Mouse (Mus musculus) 3T3-L1 (cell line): Measurements from ENCODE around the gene Pym1.

ENCODE experiments used
- DNase-seq: peaks from one replicate; pipeline ENCODE4 v3.0.0-alpha.2; 2015; ENCODE audit warnings: low read depth, low spot score

Gene Pym1

DNA sequence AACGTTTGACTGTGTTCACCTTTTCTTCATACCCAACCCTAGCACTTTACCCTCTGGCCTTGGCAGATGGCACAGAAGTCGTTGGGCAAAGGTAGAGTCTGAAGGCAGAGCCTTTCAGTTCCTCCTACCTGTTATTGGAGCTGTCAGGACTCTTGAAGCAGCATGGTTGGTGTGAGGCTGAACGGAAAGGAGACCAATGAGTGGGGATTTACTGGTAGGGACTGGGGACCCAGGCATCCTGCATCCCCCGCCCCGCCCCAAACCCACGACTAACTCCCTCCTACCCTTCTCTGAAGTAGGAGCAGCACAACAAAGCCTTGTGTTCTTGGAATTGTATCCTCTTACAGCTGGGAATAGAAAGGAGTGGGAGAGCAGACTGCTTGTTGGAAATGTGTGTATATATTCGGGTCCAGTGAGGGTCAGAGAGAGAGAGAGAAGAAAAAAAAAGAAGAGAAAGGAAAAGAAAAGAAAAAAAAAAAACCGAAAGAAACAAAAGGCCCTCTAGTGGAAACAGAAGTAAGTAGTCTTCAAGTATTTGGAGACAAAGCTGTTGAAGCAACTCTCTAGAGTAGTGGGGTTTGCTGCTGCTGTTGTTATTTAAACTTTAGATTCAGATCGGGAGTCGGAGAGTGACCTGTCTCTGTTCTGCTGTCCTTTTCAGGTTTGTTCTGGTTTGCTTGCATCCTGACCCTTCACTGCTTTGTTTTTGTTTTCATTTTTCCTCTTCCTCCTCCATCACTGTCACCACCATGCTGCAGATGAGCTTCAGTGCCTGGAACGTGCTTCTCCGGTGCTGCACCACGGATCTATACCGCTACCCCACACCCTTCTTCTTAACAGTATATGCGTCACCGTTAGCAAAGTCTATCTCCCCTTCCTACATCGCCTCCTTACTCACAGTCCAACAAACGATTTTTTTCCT lies 2.7 kb upstream of the Pym1 start, which contains the start of gene Dgka:
Dgka (minus strand) TSS at position 176 of the 922 bp plus-strand sequence.
- DNase-seq = peak; percentile 56

DNA sequence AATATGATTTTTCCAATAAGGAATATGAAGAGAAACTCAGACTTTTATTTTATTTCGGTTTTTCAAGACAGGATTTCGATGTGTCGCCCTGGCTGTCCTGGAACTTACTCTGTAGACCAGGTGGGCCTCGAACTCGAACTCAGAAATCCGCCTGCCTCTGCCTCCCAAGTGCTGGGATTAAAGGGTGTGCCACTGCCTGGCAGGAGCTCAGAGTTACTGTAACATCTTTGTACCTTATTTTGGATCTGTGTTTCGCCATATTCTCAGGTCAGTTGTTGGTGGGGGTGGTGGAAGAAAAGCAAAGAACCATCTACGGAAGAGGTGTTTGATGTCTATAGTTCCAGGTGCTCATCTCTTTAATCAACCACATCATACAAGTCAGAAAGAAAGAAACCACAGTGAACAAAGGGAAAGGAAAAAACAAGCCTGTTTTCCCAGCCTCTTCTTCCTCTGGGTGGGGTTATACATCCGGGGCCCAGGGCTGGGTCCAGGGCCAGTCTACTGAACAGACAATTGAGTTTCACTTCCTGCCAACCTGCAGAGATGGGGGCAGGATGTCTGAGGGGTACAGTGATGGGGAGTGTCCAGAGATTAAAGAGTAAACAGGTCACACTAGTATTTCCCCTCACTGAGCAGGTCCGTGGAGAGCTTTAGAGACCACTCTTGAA lies 1.6 kb upstream of the Pym1 start:
- DNase-seq = no peak

DNA sequence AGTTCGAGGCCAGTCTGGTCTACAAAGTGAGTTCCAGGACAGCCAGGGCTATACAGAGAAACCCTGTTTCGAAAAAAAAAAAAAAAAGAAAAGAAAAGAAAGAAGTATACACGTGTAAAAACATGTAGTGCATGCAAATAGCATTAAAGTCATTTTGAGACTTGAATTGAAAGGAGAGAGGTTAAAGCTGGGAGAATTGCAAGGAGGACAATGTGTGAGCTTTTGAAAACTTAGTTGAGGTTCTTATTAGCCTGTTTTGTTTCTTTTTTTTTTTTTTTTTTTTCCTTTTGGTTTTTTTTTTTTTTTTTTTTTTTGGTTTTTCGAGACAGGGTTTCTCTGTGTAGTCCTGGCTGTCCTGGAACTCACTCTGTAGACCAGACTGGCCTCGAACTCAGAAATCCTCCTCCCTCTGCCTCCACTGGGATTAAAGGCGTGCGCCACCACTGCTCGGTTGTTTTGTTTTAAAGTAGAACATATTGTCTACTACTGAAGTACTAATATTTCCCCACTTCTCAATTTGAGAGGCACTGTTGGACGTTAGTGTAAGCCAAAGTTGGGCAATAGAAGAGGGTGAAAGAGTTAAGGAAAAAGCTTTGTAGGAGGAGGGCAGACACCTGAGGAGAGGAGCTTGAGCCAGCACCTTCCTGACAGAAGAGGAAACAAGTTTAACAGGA lies 580 bp upstream of the Pym1 start:
- DNase-seq = no peak

DNA sequence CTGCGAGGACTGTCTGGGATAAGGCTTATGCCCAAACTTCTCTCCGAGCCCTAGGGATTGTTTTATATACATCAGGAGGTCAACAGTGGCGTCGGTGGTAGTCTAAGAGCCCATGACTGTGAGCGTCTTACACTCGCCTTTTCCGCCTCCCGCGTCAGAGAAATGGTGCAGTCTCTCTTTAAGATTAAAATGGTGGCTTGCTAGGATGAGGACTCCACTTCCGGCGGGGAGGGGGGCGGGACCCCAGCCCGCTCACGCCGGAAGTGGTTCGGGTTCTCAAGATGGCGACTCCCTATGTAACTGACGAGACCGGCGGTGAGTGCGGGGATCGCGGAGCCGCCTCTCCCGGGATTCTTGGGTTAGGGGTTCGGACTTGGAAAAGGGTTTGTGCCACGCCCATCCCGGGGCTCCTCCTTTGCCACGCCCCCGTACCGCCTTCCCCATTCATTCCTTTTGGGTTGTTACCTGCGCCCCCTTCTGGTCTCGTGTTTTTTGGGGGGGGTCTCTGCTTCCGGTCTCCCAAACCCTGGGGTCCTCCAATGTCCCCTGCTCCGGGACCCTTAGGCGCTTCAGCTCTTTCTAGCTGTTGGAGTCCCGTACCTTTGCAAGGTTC lies 669 bp downstream of the Pym1 start:
- peak; percentile 90 for DNase-seq

DNA sequence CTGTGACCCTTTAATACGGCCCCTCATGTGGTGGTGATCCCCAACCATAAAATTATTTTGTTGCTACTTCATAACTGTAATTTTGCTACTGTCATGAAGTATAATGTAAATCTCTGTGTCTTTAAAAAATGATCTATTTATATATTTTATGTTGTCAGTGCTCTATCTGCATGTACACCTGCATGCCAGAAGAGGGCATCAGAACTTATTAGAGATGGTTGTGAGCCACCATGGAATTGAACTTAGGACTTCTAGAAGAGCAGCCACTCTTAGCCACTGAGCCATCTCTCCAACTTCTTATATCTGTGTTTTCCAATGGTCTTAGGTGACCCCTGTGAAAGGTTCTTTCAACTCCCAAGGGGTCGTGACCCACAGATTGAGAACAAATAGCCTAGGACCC lies 25.2 kb downstream of the Pym1 start:
- DNase-seq = peak; percentile 53

DNA sequence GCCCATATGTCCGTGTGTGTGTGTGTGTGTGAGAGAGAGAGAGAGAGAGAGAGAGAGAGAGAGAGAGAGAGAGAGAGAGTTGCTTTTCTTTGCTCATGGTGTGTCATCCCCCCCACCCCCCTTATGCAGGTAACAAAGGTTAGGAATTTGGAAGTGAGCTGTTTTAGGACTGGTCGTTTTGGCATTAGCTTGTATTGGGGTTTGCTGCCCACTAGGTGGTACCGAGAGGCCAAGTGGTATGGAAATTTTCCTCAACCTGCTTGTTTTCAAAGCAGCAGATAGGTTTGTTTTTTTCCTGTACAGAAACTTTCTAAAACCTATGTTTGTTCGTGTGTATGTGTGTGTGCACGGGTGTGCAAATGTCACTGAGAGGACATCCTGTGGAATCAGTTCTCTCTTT lies 26.0 kb downstream of the Pym1 start:
- DNase-seq = peak; percentile 65

DNA sequence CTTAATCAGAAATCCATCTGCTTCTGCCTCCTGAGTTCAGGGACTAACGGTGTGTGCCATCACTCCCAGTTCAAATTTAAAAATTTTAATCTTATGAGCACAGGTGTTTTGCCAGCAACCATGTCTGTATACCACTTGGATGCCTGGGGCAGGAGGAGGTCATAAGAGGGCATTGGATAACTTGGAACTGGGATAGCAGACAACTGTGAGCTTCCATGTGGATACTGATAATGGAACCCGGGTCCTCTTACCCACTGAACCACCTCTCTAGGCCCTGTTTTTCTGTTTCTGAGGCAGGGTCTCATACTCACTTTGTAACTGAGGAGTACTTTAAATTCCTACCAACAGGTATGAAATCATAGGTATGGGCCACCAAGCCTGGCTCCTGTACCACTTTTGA lies 30.8 kb downstream of the Pym1 start:
- no peak for DNase-seq

DNA sequence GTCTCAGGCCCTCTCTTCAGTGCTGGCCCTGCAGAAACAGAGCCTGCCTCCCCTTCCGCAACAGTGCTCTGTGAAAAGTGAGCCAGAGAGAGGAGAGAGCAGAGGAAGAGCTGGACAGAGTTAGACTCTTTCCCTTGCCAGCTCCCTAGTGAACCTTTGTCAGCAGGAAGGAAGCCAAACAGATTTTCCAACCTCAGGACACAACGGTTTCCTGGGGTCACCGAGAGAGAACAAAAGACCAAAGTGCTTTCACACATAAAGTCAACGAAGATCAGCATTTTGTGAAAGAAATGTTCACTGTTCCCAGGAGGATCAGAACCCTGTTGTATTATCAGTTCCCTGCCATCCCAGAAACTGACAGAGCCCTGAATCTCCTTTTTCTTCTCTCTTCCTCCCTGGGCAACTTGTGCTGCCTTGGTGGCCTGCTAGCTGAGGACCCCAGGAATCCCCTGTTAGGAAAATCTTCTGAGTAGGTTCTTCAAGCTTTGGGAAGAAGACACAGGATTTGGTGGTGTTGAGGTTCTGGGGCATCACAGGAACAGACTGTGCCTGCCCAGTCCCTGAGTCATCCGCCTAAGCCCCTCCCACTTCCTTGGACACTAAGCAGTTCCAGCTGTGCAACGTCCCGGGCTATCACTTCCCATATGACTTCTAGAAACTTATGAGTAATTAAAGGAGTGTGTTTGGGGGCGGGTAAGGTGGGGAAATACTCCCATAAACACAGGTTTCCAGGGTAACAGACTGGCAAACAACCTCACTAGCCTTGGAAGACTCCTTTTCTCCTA lies 31.5 kb downstream of the Pym1 start:
- peak; percentile 99 for DNase-seq

DNA sequence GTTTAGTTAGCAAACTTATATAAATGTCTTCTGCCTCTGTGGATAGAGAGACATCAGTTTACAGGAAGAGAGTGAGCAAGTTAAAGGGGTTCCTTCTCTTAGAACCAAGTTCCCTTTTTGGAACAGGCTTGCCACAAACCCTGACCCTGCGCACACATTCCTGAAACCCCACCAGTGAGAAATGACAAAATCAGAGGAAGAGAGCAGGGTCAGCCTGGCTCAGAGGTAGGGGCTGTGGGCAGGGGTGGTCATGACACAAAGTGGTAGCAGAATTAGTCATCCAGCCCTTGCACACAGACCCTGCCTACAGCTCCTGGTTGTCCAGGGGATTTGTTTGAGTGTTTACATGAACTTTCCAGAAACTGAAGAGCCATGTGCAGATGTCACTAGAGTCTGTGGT lies 32.5 kb downstream of the Pym1 start:
- DNase-seq = peak; percentile 42

DNA sequence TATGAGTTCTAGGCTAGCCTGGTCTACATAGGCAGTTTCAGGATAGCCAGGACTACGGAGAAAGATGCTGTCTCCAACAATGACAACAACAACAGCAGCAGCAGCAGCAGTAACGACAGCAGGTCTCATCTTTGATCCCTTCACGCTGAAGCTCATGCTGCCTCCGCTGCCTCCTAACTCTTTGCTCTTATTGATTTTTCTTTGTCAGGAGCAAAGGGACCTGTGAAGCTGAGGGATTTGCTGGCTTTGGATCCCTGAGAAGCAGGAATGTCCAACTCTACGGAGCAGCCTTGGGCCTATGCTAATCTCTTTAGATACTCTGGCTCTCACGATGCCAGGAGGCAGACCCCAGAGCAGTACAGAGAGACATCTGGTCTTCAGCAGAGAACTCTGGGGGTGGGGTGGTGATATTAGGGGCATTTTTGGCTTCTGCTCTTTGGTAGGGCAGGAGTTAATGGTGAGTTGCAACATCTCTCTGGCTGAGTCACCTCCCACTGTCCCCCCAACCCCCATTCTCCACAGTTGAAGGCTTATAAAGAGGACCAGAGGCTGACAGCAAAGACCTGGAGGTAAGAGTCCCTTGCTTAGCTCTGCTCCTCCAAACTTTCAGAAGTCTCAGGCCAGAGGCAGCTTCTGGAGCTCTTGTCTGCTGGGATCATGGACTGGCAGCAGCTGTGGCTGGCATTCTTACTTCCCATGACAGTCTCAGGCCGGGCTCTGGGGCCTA lies 42.9 kb downstream of the Pym1 start, which contains the start of gene Mmp19:
Mmp19 (plus strand) TSS at position 513 of the 727 bp plus-strand sequence.
- peak; percentile 77 for DNase-seq

DNA sequence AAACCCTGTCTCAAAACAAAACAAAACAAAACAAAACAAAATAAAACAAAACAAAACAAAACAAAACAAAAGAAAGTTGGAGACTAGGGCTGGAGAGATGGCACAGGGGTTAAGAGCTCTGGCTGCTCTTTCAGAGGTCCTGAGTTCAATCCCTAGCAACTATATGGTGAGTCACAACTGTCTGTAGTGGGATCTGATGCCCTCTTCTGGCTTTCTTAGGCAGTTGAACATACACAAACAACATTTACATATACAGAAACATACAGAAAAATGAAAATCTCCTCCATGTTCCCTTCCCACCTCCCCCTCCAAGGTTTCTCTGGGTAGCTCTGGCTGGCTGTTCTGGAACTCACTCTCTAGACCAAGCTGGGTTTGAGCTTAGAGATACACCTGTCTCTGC lies 44.4 kb downstream of the Pym1 start:
- DNase-seq = peak; percentile 43

DNA sequence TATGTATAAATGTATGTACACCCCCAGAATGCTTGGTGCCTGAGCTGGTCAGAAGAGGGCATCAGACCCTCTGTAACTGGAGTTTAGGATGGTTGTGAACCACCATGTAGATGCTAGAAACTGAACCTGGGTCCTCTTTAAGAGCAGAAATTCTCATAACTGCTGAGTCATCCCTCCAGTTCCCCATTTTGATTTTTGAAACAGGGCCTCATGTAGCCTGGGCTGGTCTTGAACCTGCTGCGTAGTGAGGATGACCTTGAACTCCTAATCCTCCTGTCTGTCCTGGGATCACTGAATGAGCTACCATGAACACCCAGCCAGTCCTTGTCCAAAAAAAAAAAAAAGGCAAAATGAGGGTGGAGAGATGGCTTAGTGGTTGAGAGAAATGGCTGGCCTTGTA lies 45.6 kb downstream of the Pym1 start:
- no peak for DNase-seq

DNA sequence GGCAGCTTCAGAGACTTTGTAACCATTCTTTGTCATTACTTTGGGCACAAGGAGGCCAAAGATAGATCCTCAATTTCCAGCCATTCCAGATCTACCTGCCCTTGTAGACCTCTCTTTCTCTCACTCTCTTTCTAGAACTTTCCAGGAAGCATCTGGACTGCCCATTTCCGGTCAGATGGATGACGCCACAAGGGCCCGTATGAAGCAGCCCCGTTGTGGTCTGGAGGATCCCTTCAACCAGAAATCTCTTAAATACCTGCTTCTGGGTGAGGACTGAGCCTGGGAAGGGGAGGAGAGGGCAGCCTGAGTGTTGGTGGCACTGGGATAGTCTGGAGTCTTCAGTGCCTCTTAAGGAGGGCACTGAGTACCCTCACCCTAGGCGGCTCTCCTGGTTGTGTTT lies 46.7 kb downstream of the Pym1 start:
- no peak for DNase-seq

DNA sequence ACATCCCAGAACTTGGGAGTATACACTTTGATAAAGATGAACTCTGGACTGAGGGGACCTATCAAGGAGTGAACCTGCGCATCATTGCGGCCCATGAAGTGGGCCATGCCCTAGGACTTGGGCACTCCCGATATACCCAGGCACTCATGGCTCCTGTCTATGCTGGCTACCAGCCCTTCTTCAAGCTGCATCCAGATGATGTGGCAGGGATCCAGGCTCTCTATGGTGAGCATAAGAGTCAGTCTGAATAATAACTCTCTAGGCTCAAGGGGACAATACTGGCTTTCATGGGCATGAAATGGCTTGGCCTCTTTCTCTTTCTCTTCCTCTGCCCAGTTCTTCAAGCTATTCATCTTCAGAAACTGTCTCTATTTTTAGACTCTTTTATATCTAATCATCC lies 47.9 kb downstream of the Pym1 start:
- no peak for DNase-seq

DNA sequence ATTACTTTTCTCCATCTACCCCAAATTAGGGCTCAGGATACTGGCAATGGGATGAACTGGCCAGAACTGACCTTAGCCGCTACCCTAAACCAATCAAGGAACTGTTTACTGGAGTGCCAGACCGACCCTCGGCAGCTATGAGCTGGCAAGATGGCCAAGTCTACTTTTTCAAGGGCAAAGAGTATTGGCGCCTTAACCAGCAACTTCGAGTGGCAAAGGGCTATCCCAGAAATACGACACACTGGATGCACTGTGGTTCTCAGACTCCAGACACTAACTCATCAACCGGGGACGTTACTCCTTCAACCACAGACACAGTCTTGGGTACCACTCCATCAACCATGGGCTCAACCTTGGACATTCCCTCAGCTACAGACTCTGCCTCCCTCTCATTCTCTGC lies 51.0 kb downstream of the Pym1 start:
- DNase-seq = no peak

DNA sequence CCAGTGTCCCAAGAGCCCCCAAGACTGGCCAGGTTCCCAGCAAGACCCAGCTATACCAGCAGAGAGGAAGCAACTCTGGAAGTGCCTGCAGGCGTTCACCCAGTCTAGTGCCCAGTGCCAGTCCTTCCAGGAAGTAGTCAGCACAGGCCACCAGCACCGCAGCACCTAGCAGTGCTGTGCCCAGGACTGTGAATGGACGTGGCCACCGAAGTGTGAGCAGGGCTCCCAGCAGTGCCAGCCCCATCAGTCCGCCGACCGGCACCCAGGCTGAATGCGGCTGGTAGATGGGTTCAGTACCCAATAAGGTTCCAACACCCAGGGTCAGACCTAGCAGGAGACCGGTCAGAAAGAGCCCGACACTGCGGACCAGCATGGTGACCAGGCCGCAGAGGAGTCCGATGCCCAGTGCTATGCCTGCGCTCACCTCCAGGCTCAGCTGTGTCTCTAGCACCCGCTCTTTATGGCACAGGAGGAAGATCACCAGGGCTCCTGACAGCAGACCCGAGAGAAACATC lies 54.3 kb downstream of the Pym1 start:
- no peak for DNase-seq

DNA sequence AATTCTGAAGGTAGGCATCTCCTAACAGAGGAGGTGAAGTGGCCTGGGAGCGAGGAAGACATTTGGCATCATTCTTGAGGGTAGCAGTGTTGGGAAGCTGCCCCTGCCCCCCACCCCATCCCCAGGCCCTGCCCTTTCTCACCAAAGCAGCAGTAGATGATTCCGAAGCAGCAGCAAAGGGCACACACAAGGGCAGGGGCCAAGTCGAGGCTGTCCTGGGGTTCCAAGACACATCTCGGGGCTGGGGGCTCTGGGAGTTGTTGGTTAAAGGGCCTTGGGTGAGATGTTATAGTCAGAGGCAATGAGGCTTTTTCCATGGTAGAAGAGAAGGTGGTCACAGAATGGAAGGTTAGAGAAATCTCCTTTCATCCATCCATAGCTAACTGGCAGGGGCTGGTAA lies 55.3 kb downstream of the Pym1 start:
- DNase-seq = no peak

DNA sequence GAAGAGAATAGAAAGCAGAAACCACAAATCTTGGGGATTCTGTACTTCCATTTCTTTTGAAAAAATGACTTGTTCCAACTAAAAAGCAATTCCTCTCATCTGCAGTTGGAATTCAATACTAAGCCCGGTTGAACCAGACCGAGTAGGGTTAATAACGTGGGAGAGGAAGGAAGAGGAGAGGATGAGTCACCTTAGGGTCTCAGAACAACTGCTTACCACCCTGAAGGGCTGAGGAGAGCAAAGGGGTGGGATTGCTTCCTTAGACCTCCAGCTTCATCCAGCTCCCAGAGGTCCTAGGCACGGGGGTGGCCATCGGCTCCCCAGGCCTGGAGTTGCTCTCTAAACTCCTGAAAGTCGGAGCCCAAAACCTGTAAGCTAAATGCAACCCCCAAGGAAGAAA lies 55.7 kb downstream of the Pym1 start:
- no peak for DNase-seq

DNA sequence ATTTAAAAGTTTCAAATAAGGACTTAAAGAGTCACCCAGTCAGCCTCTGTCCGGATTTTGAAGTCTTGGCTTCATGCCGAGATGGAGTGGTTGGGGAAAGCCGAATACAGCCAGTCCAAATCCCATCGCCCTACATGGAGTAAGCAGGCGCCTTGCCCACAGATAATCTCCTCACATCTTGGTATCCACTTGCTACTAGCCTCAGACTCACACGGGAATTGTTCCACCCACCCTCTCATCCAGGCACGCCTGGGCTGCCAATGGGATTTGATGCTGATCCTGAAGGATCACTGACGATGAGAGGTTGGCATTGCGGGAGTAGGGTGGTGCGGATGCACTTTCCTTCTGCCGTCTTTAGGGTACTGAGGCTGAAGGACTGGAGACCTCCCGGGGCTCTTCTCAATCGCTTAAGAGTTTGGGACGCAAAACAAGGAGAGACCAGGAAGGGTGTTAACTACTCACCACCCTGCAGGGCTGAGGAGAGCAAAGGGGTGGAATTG lies 56.1 kb downstream of the Pym1 start, which contains the start of gene Dnajc14:
Dnajc14 (plus strand) TSS at position 292 of the 500 bp plus-strand sequence.
- DNase-seq = peak; percentile 89
